Mouse (Mus musculus) cortical plate, adult 2 months (tissue): Measurements from ENCODE around the gene Emc8.

ENCODE experiments used
- CTCF ChIP-seq: fragments of 200-500 bp; IDR thresholded peaks from 2 replicates; pipeline ENCODE4 v1.5.1; 2011; ENCODE audit warnings: mild to moderate bottlenecking, control low read depth, low read length; ENCODE audit not compliant: insufficient read depth; ENCODE audit errors: extremely low read depth
- POLR2A ChIP-seq: fragments of 200-500 bp; IDR thresholded peaks from 2 replicates; pipeline ENCODE4 v1.6.1; 2011; ENCODE audit warnings: mild to moderate bottlenecking, low read length, control low read depth; ENCODE audit not compliant: insufficient read depth; ENCODE audit errors: extremely low read depth

GRCm38 (mm10) chr8:120705163-120705562 lies 36.8 kb upstream of the Emc8 start:
- TF ChIP-seq CTCF (no peak), POLR2A (no peak)
